Mouse (Mus musculus): ENCODE results near the gene Col9a2. TPM values are rescaled to one million over a fixed set of nuclear protein-coding genes. Genes with fewer than 3 reads are reported as not detected.

The Col9a2 gene
- polyA plus RNA-seq, 1 experiment, result not detected

DNA sequence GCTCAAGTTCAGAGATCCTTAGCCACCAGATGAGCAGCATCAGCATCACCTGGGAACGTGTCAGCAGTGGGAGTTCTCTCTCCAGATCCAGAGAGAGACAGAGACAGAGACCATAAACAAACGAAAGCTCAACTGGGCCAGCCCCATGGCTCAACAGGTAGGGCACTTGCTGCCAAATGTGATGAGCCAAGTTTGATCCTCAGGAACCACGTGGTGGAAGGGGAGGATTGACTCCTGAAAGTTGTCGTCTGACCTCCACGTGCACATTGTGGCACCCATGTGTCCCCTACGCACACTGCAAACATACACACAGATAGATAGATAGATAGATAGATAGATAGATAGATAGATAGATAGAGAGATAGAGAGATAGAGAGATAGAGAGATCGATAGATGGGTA, 15.7 kb upstream of the Col9a2 start:
- H3K79me2 ChIP-seq (ENCODE audit: control insufficient read depth, insufficient read depth), result no peaks in the 10 kb centered on the region
- H3ac ChIP-seq (ENCODE audit: control insufficient read depth, insufficient read length, low read depth), result no peak overlapping the region
- no peaks in the 10 kb centered on the region for H3K79me3 ChIP-seq (ENCODE audit: low read depth)
- no peaks in the 10 kb centered on the region for H3K36me3 ChIP-seq (ENCODE audit: control insufficient read depth, insufficient read depth)
- H3K27me3 ChIP-seq (ENCODE audit: control insufficient read depth, insufficient read depth, insufficient read length), result no peaks in the 10 kb centered on the region
- TF ChIP-seq USF1 (IDR thresholded peaks at IDR 0.05; ENCODE audit: low read depth) (no peak), MYOG (IDR thresholded peaks at IDR 0.05; ENCODE audit: control insufficient read depth, extremely low read depth, insufficient read length) (no peak), CEBPB (IDR thresholded peaks at IDR 0.05; ENCODE audit: low read depth) (no peak), MYOD1 (IDR thresholded peaks at IDR 0.05; ENCODE audit: control insufficient read depth, insufficient read length, low read depth) (no peak)
- H3K4me3 ChIP-seq (ENCODE audit: insufficient read depth, poor library complexity, severe bottlenecking), result no peak overlapping the region

DNA sequence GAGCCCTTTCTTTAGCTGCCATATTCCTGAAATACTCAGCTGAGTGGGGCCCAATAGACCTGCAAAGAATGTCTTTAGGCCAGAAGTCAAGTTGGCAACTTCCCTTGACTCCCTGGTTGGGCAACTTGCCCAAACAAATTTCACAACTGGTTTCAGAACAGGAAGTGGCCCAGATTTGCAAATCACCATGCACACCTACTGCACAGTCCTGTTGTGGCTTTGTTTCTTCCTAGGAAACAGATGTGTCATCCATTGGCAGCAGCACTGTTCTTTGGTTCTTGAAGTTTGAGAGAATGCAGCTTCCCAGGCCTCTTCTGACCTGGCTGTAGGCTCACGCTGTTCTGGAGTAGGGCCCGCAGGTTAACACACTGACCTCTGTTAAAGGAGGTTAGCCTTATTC, 15.2 kb upstream of the Col9a2 start:
- H3ac ChIP-seq (ENCODE audit: control insufficient read depth, insufficient read length, low read depth), result no peak overlapping the region
- no peaks in the 10 kb centered on the region for H3K36me3 ChIP-seq (ENCODE audit: control insufficient read depth, insufficient read depth)
- no peak for TF ChIP-seq CTCF (IDR thresholded peaks at IDR 0.05; ENCODE audit: control insufficient read depth, insufficient read depth, insufficient read length)
- peak; percentile 91 for TF ChIP-seq CEBPB (IDR thresholded peaks at IDR 0.05; ENCODE audit: low read depth)
- H3K27me3 ChIP-seq (ENCODE audit: control insufficient read depth, insufficient read depth, insufficient read length), result no peaks in the 10 kb centered on the region
- no peak overlapping the region for H3K4me3 ChIP-seq (ENCODE audit: insufficient read depth, poor library complexity, severe bottlenecking)
- H3K79me3 ChIP-seq (ENCODE audit: low read depth), result no peaks in the 10 kb centered on the region
- H3K79me2 ChIP-seq (ENCODE audit: control insufficient read depth, insufficient read depth), result no peaks in the 10 kb centered on the region

DNA sequence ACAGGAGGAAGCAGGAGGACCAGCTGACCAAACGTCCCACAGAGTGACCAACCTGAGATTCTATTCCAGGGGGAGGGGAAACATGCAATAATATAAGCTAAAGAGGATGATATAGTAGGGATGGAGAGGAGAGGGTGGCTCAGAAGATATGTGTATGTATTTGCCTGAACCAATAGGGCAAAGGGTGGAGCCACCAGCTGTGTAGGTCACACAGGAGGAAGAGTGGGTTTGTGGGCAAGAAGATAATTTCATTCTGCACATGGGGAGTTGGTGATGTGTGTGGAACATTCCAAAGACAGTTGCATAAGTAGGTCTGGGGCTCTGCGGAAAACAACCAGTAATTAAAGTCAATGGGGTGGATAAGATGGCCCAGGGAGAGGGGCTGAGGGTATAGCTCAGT, 13.5 kb upstream of the Col9a2 start:
- TF ChIP-seq USF1 (IDR thresholded peaks at IDR 0.05; ENCODE audit: low read depth) (no peak), FOSL1 (IDR thresholded peaks at IDR 0.05; ENCODE audit: insufficient read depth, low read length, poor library complexity, severe bottlenecking) (no peak), CTCF (IDR thresholded peaks at IDR 0.05; ENCODE audit: control insufficient read depth, insufficient read depth, insufficient read length) (no peak), MYOG (IDR thresholded peaks at IDR 0.05; ENCODE audit: control insufficient read depth, extremely low read depth, insufficient read length) (no peak), MYOD1 (IDR thresholded peaks at IDR 0.05; ENCODE audit: control insufficient read depth, insufficient read length, low read depth) (no peak), MAX (IDR thresholded peaks at IDR 0.05) (no peak), CEBPB (IDR thresholded peaks at IDR 0.05; ENCODE audit: low read depth) (no peak)
- H3ac ChIP-seq (ENCODE audit: control insufficient read depth, insufficient read length, low read depth), result no peak overlapping the region

DNA sequence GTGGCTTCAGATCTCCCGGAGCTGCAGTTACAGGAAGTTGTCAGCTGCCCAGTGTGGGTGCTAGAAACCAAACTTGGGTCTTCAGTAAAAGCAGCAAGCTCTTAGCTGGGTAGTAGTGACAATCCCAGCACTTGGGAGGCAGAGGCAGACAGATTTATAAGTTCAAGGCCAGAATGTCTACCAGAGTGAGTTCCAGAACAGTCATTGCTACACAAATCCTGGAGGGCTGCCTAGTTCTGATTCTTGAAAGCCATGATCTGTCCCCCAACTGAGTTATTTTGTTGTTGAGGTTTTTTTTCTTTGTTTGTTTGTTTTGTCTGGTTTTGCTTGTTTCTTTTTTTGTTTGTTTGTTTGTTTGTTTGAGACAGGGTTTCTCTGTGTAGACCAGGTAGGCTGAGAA, 11.0 kb upstream of the Col9a2 start:
- Histone ChIP-seq H3K36me3 (ENCODE audit: control insufficient read depth, insufficient read depth) (no peaks in the 10 kb centered on the region), H3ac (ENCODE audit: control insufficient read depth, insufficient read length, low read depth) (no peak overlapping the region), H3K79me3 (ENCODE audit: low read depth) (no peaks in the 10 kb centered on the region), H3K27me3 (ENCODE audit: control insufficient read depth, insufficient read depth, insufficient read length) (no peaks in the 10 kb centered on the region), H3K79me2 (ENCODE audit: control insufficient read depth, insufficient read depth) (no peaks in the 10 kb centered on the region), H3K4me3 (ENCODE audit: insufficient read depth, poor library complexity, severe bottlenecking) (no peak overlapping the region)
- no peak for TF ChIP-seq MYOD1 (IDR thresholded peaks at IDR 0.05; ENCODE audit: control insufficient read depth, insufficient read length, low read depth)
- TF ChIP-seq FOSL1 (IDR thresholded peaks at IDR 0.05; ENCODE audit: insufficient read depth, low read length, poor library complexity, severe bottlenecking), result no peak
- no peak for TF ChIP-seq MAX (IDR thresholded peaks at IDR 0.05)
- no peak for TF ChIP-seq USF1 (IDR thresholded peaks at IDR 0.05; ENCODE audit: low read depth)
- no peak for TF ChIP-seq CTCF (IDR thresholded peaks at IDR 0.05; ENCODE audit: control insufficient read depth, insufficient read depth, insufficient read length)
- TF ChIP-seq CEBPB (IDR thresholded peaks at IDR 0.05; ENCODE audit: low read depth), result no peak

More for the DNA sequence above, 13.5 kb upstream of the Col9a2 start:
- Histone ChIP-seq H3K27me3 (ENCODE audit: control insufficient read depth, insufficient read depth, insufficient read length) (no peaks in the 10 kb centered on the region), H3K4me3 (ENCODE audit: insufficient read depth, poor library complexity, severe bottlenecking) (no peak overlapping the region), H3K79me3 (ENCODE audit: low read depth) (no peaks in the 10 kb centered on the region), H3K79me2 (ENCODE audit: control insufficient read depth, insufficient read depth) (no peaks in the 10 kb centered on the region), H3K36me3 (ENCODE audit: control insufficient read depth, insufficient read depth) (no peaks in the 10 kb centered on the region)

DNA sequence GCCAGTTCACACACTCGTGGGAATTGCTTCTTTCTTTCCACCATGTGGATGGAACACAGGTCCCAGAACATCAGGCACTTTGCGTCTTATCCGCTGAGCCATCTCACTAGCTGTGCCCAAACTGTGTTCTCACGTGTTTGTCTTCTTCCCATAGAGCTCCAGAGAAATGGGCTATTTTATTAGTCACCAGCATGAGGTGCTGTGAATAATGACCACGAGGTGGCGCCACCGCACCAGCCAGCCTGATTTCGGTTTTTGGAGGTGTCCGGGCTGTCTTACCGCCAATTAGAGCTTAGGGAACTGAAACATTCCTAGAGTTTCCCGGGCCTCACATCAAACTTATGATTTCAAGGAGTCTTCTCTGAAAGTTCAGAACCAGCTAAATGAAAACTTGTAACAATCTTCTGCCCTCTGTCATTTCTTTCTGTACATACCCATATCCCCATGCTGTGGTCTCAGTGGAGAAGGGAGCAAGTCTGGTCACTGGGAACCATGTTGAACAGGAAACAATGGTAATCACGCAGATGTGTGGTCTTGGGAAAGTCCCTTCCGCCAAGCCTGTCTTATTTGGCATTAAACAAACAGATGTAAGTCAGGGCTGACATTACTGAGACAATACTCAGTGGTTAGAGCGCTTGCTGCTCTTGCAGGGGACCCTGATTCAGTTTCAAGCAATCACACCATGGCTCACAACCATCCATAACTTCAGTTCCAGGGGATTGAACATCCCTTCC, 10.4 kb upstream of the Col9a2 start:
- no peak overlapping the region for H3K4me3 ChIP-seq (ENCODE audit: insufficient read depth, poor library complexity, severe bottlenecking)
- H3K79me3 ChIP-seq (ENCODE audit: low read depth), result no peaks in the 10 kb centered on the region
- TF ChIP-seq CTCF (IDR thresholded peaks at IDR 0.05; ENCODE audit: control insufficient read depth, insufficient read depth, insufficient read length) (peak; percentile 60), FOSL1 (IDR thresholded peaks at IDR 0.05; ENCODE audit: insufficient read depth, low read length, poor library complexity, severe bottlenecking) (no peak)

DNA sequence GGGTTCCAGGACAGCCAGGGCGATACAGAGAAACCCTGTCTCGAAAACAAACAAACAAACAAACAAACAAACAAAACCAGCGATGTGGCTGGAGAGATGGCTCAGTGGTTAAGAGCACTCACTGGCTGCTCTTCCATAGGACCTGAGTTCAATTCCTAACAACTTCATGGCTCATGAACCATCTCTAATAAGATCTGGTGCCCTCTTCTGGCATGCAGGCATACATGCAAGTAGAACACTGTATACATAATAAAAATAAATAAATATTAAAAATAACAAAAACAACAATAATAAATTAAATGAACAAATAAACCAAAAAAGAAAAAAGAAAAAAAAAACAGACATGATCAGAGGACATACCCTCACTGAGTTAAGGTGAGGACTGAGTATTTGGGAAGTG, 9.6 kb upstream of the Col9a2 start:
- Histone ChIP-seq H3ac (ENCODE audit: control insufficient read depth, insufficient read length, low read depth) (no peak overlapping the region), H3K27me3 (ENCODE audit: control insufficient read depth, insufficient read depth, insufficient read length) (no peaks in the 10 kb centered on the region), H3K79me2 (ENCODE audit: control insufficient read depth, insufficient read depth) (no peaks in the 10 kb centered on the region), H3K4me3 (ENCODE audit: insufficient read depth, poor library complexity, severe bottlenecking) (no peak overlapping the region), H3K36me3 (ENCODE audit: control insufficient read depth, insufficient read depth) (no peaks in the 10 kb centered on the region), H3K79me3 (ENCODE audit: low read depth) (no peaks in the 10 kb centered on the region)
- TF ChIP-seq MAX (IDR thresholded peaks at IDR 0.05) (no peak), CTCF (IDR thresholded peaks at IDR 0.05; ENCODE audit: control insufficient read depth, insufficient read depth, insufficient read length) (no peak), MYOD1 (IDR thresholded peaks at IDR 0.05; ENCODE audit: control insufficient read depth, insufficient read length, low read depth) (no peak), MYOG (IDR thresholded peaks at IDR 0.05; ENCODE audit: control insufficient read depth, extremely low read depth, insufficient read length) (no peak)

More for the DNA sequence above, 10.4 kb upstream of the Col9a2 start:
- Histone ChIP-seq H3K27me3 (ENCODE audit: control insufficient read depth, insufficient read depth, insufficient read length) (no peaks in the 10 kb centered on the region), H3K36me3 (ENCODE audit: control insufficient read depth, insufficient read depth) (no peaks in the 10 kb centered on the region), H3K79me2 (ENCODE audit: control insufficient read depth, insufficient read depth) (no peaks in the 10 kb centered on the region), H3ac (ENCODE audit: control insufficient read depth, insufficient read length, low read depth) (no peak overlapping the region)

Data from C2C12 (cell line).